8 mouse cellular contexts compared by ENCODE assay signal in genomic region chr10:34018746-34019301, GRCm38 (mm10). TPM values are rescaled to one million over a fixed set of nuclear protein-coding genes. Genes with fewer than 3 reads are reported as not detected.
A peak's percentile ranks its signal among the peaks of the same experiment; 100 is the strongest.
DNase-seq lines count a peak whose midpoint lies in the region; ATAC-seq and TF ChIP-seq lines count a peak whose summit lies in the region.

No protein-coding gene starts in this region.

- peak overlapping the region; percentile 92 for H3K9ac ChIP-seq in heart, embryonic 11.5 days (ENCODE audit: low read depth, low read length)
- peak overlapping the region; percentile 91 for H3K9ac ChIP-seq in limb, embryonic 13.5 days
- H3K9ac ChIP-seq in neural tube, embryonic 12.5 days = peak overlapping the region; percentile 90

- H3K27ac ChIP-seq in heart, embryonic 11.5 days (ENCODE audit: low read depth, low read length) = peak overlapping the region; percentile 97
- peak overlapping the region; percentile 89 for H3K27ac ChIP-seq in embryonic fibroblast, embryonic 13.5 days (ENCODE audit: insufficient read depth, low read length)
- H3K27ac ChIP-seq in limb, embryonic 13.5 days = peak overlapping the region; percentile 90
- H3K27ac ChIP-seq in neural tube, embryonic 12.5 days = peak overlapping the region; percentile 82

- 1% methylated on average over 21 of the region's 21 CpGs for WGBS in heart, embryonic 11.5 days (ENCODE audit: insufficient replicate concordance)
- under 1% methylated on average over 21 of the region's 21 CpGs for WGBS in limb, embryonic 13.5 days
- under 1% methylated on average over 21 of the region's 21 CpGs for WGBS in neural tube, embryonic 12.5 days

- TF ChIP-seq CTCF in embryonic fibroblast, embryonic 13.5 days (IDR thresholded peaks at IDR 0.05; ENCODE audit: borderline replicate concordance, insufficient read depth, low read length) = no peak

- H3K9me3 ChIP-seq in heart, embryonic 11.5 days (replicated peaks; ENCODE audit: control insufficient read depth, low read length) = no peaks in the 10 kb centered on the region
- H3K9me3 ChIP-seq in limb, embryonic 13.5 days = no peaks in the 10 kb centered on the region
- H3K9me3 ChIP-seq in neural tube, embryonic 12.5 days = no peaks in the 10 kb centered on the region

- H3K36me3 ChIP-seq in heart, embryonic 11.5 days (ENCODE audit: control insufficient read depth, insufficient read depth, low read length) = 0 out of 2 replicates have a peak, but pooled peaks cover 2% of the 10 kb centered on the region
- peaks cover 5% of the 10 kb centered on the region for H3K36me3 ChIP-seq in limb, embryonic 13.5 days
- H3K36me3 ChIP-seq in neural tube, embryonic 12.5 days = no peaks in the 10 kb centered on the region

- no peaks in the 10 kb centered on the region for H3K27me3 ChIP-seq in heart, embryonic 11.5 days (ENCODE audit: control insufficient read depth, insufficient read depth, low read length)
- H3K27me3 ChIP-seq in limb, embryonic 13.5 days = no peaks in the 10 kb centered on the region
- no peaks in the 10 kb centered on the region for H3K27me3 ChIP-seq in neural tube, embryonic 12.5 days (replicated peaks)

- peaks cover 10% of the 10 kb centered on the region for H3K4me1 ChIP-seq in heart, embryonic 11.5 days (ENCODE audit: control insufficient read depth, insufficient read depth, low read length)
- peaks cover 4% of the 10 kb centered on the region for H3K4me1 ChIP-seq in embryonic fibroblast, embryonic 13.5 days (ENCODE audit: control insufficient read depth, insufficient read depth, low read length)
- peaks cover 20% of the 10 kb centered on the region for H3K4me1 ChIP-seq in limb, embryonic 13.5 days
- peaks cover 9% of the 10 kb centered on the region for H3K4me1 ChIP-seq in neural tube, embryonic 12.5 days

- intact Hi-C loops in heart, postnatal 10 days (cut with DNase I) = loop anchor here (5.0 to 10.0 kb wide), 2 partner anchors 263 to 396 kb away; partner anchors contain the start of genes Nt5dc1 and Tspyl1

- ATAC-seq in heart, embryonic 11.5 days (replicated peaks; ENCODE audit: insufficient number of reproducible peaks, low FRiP score, low TSS enrichment) = no peak; the same call in 1 of the 2 replicates
- ATAC-seq in limb, embryonic 13.5 days (ENCODE audit: low FRiP score, low read depth) = no peak
- ATAC-seq in neural tube, embryonic 12.5 days (ENCODE audit: low FRiP score, low read depth) = no peak

- peak overlapping the region; percentile 90 for H3K4me3 ChIP-seq in heart, embryonic 11.5 days (ENCODE audit: low read depth, low read length)
- peak overlapping the region; percentile 89 for H3K4me3 ChIP-seq in embryonic fibroblast, embryonic 13.5 days (ENCODE audit: insufficient read depth, low read length)
- peak overlapping the region; percentile 80 for H3K4me3 ChIP-seq in limb, embryonic 13.5 days
- peak overlapping the region; percentile 82 for H3K4me3 ChIP-seq in neural tube, embryonic 12.5 days

- peak overlapping the region; percentile 91 for H3K4me2 ChIP-seq in heart, embryonic 11.5 days
- peak overlapping the region; percentile 82 for H3K4me2 ChIP-seq in limb, embryonic 13.5 days (replicated peaks)
- H3K4me2 ChIP-seq in neural tube, embryonic 12.5 days (replicated peaks) = peak overlapping the region; percentile 76

- TF ChIP-seq POLR2A in embryonic fibroblast, embryonic 13.5 days (IDR thresholded peaks at IDR 0.05; ENCODE audit: low read depth, low read length) = 0 out of 2 replicates have a peak, but pooled peaks have one; percentile 13

- no peak for DNase-seq in heart, postnatal 10 days
- peak; percentile 16 for DNase-seq in thymus, postnatal 14 days
- no peak for DNase-seq in thymus, postnatal 25 days
- no peak for DNase-seq in urinary bladder, postnatal 10 days (ENCODE audit: low spot score)

RNA-seq across cellular contexts. Expression of gene Rwdd1, which starts 0.6 kb away (rescaled TPM):
- polyA plus RNA-seq in heart, embryonic 11.5 days (2014; fragmentation: Nextera tagmentation; extraction: Ambion mirVana) = 118 and 126 TPM in 2 replicates
- total RNA-seq in heart, postnatal 10 days (2021) = 100 to 1,000 TPM in 1 of 2 experiments, 10 to 100 TPM in 1; 98.5 to 107 TPM
- 72.0 and 98.0 TPM in 2 replicates for polyA plus RNA-seq in embryonic fibroblast, embryonic 13.5 days (2011; ENCODE audit: insufficient read length, low read depth, missing spikeins)
- polyA plus RNA-seq in limb, embryonic 13.5 days (2015; fragmentation: Nextera tagmentation; extraction: Ambion mirVana) = 146 and 152 TPM in 2 replicates
- polyA plus RNA-seq in neural tube, embryonic 12.5 days (2016; fragmentation: Nextera tagmentation; extraction: Ambion mirVana) = 134 and 142 TPM in 2 replicates

RNA-seq across cellular contexts. Expression of gene Trappc3l, which starts 18.6 kb away (rescaled TPM):
- not detected in 2 replicates for polyA plus RNA-seq in heart, embryonic 11.5 days (2014; fragmentation: Nextera tagmentation; extraction: Ambion mirVana)
- total RNA-seq in heart, postnatal 10 days (2021) = not detected
- polyA plus RNA-seq in embryonic fibroblast, embryonic 13.5 days (2011; ENCODE audit: insufficient read length, low read depth, missing spikeins) = not detected in 2 replicates
- polyA plus RNA-seq in limb, embryonic 13.5 days (2015; fragmentation: Nextera tagmentation; extraction: Ambion mirVana) = not detected in 2 replicates
- not detected in 2 replicates for polyA plus RNA-seq in neural tube, embryonic 12.5 days (2016; fragmentation: Nextera tagmentation; extraction: Ambion mirVana)

RNA-seq across cellular contexts. Expression of gene Calhm4, which starts 25.3 kb away (rescaled TPM):
- 0.06 TPM in 1 of 2 replicates, not detected in the other for polyA plus RNA-seq in heart, embryonic 11.5 days (2014; fragmentation: Nextera tagmentation; extraction: Ambion mirVana)
- not detected for total RNA-seq in heart, postnatal 10 days (2021)
- polyA plus RNA-seq in embryonic fibroblast, embryonic 13.5 days (2011; ENCODE audit: insufficient read length, low read depth, missing spikeins) = 0.14 TPM in 1 of 2 replicates, not detected in the other
- polyA plus RNA-seq in limb, embryonic 13.5 days (2015; fragmentation: Nextera tagmentation; extraction: Ambion mirVana) = 0.06 TPM in 1 of 2 replicates, not detected in the other
- not detected in 2 replicates for polyA plus RNA-seq in neural tube, embryonic 12.5 days (2016; fragmentation: Nextera tagmentation; extraction: Ambion mirVana)
